Mouse (Mus musculus): ENCODE data around the gene Adam10.

Gene Adam10

GRCm38 (mm10) chr9:70794643-70795438 lies 116.0 kb downstream of the Adam10 start:
- peak in 1 of 2 experiments; percentile 11 for DNase-seq

GRCm38 (mm10) chr9:70795439-70795757 lies 116.6 kb downstream of the Adam10 start:
- no peak for DNase-seq

GRCm38 (mm10) chr9:70800588-70801315 lies 122.0 kb downstream of the Adam10 start:
- no peak for DNase-seq

- DNase-seq: no peak
These were observed 123.0 kb downstream of the Adam10 start for GRCm38 (mm10) chr9:70801761-70802160.

- DNase-seq: no peak
These were observed 124.0 kb downstream of the Adam10 start for GRCm38 (mm10) chr9:70802816-70803215.

- DNase-seq: no peak
These were observed 127.3 kb downstream of the Adam10 start for GRCm38 (mm10) chr9:70806069-70806468.

GRCm38 (mm10) chr9:70807714-70808113 lies 128.9 kb downstream of the Adam10 start:
- no peak for DNase-seq

GRCm38 (mm10) chr9:70812551-70812950 lies 133.8 kb downstream of the Adam10 start:
- DNase-seq: peak in 1 of 2 experiments; percentile 18

GRCm38 (mm10) chr9:70816701-70817305 lies 138.0 kb downstream of the Adam10 start:
- no peak for DNase-seq

GRCm38 (mm10) chr9:70817396-70817795 lies 138.6 kb downstream of the Adam10 start:
- DNase-seq: no peak

GRCm38 (mm10) chr9:70818739-70819138 lies 139.9 kb downstream of the Adam10 start:
- DNase-seq: no peak

GRCm38 (mm10) chr9:70824103-70824502 lies 145.3 kb downstream of the Adam10 start:
- DNase-seq: no peak

GRCm38 (mm10) chr9:70827911-70828310 lies 149.1 kb downstream of the Adam10 start:
- no peak for DNase-seq
